Mouse (Mus musculus): ENCODE measurements around the gene Zfp174. TPM values are rescaled to one million over a fixed set of nuclear protein-coding genes. Genes with fewer than 3 reads are reported as not detected.

Gene Zfp174
- polyA plus RNA-seq, 1 experiment from 2014 or later, result 1.3 TPM

GRCm38 (mm10) chr16:3855776-3856175 is 8.7 kb downstream of the Zfp174 start:
- Histone ChIP-seq H3K9ac (replicated peaks; ENCODE audit: low read length) (no peak overlapping the region), H3K27ac (replicated peaks; ENCODE audit: low read depth, low read length) (no peak overlapping the region), H3K4me2 (ENCODE audit: low read depth, low read length) (no peak overlapping the region), H3K4me3 (ENCODE audit: low read depth, low read length) (no peak overlapping the region), H3K27me3 (ENCODE audit: control insufficient read depth, insufficient read depth, low read length) (no peaks in the 10 kb centered on the region), H3K36me3 (replicated peaks; ENCODE audit: control insufficient read depth, insufficient read depth, low read depth, low read length) (no peaks in the 10 kb centered on the region), H3K4me1 (ENCODE audit: control insufficient read depth, insufficient read depth, low read length) (no peaks in the 10 kb centered on the region), H3K9me3 (replicated peaks; ENCODE audit: control insufficient read depth, low read length) (no peaks in the 10 kb centered on the region)
- 83% methylated on average over 1 of the region's 1 CpGs for WGBS
- DNase-seq (ENCODE audit: low spot score) (no peak), ATAC-seq (replicated peaks; ENCODE audit: insufficient number of reproducible peaks, low FRiP score, low TSS enrichment, low read depth) (no peak)

GRCm38 (mm10) chr16:3859254-3859653 is 12.2 kb downstream of the Zfp174 start:
- Histone ChIP-seq H3K4me3 (ENCODE audit: low read depth, low read length) (no peak overlapping the region), H3K4me1 (ENCODE audit: control insufficient read depth, insufficient read depth, low read length) (no peaks in the 10 kb centered on the region), H3K27ac (replicated peaks; ENCODE audit: low read depth, low read length) (no peak overlapping the region), H3K27me3 (ENCODE audit: control insufficient read depth, insufficient read depth, low read length) (no peaks in the 10 kb centered on the region), H3K4me2 (ENCODE audit: low read depth, low read length) (no peak overlapping the region), H3K9ac (replicated peaks; ENCODE audit: low read length) (no peak overlapping the region), H3K9me3 (replicated peaks; ENCODE audit: control insufficient read depth, low read length) (no peaks in the 10 kb centered on the region), H3K36me3 (replicated peaks; ENCODE audit: control insufficient read depth, insufficient read depth, low read depth, low read length) (no peaks in the 10 kb centered on the region)
- no peak for DNase-seq (ENCODE audit: low spot score)
- ATAC-seq (replicated peaks; ENCODE audit: insufficient number of reproducible peaks, low FRiP score, low TSS enrichment, low read depth), result no peak
- 89% methylated on average over 4 of the region's 4 CpGs for WGBS

- Histone ChIP-seq H3K27me3 (ENCODE audit: control insufficient read depth, insufficient read depth, low read length) (no peaks in the 10 kb centered on the region), H3K4me2 (ENCODE audit: low read depth, low read length) (peak overlapping the region; percentile 77), H3K4me1 (ENCODE audit: control insufficient read depth, insufficient read depth, low read length) (no peaks in the 10 kb centered on the region), H3K9ac (replicated peaks; ENCODE audit: low read length) (peak overlapping the region; percentile 61), H3K4me3 (ENCODE audit: low read depth, low read length) (peak overlapping the region; percentile 53), H3K36me3 (replicated peaks; ENCODE audit: control insufficient read depth, insufficient read depth, low read depth, low read length) (no peaks in the 10 kb centered on the region), H3K9me3 (replicated peaks; ENCODE audit: control insufficient read depth, low read length) (no peaks in the 10 kb centered on the region), H3K27ac (replicated peaks; ENCODE audit: low read depth, low read length) (no peak overlapping the region)
- 3% methylated on average over 16 of the region's 16 CpGs for WGBS
- no peak for DNase-seq (ENCODE audit: low spot score)
- ATAC-seq (replicated peaks; ENCODE audit: insufficient number of reproducible peaks, low FRiP score, low TSS enrichment, low read depth), result peak; percentile 17; the same call in 1 of the 2 replicates
Observed at GRCm38 (mm10) chr16:3871815-3872214, 24.7 kb downstream of the Zfp174 start.

- Histone ChIP-seq H3K4me3 (ENCODE audit: low read depth, low read length) (peak within 1 kb of the TSS; percentile 53), H3K4me1 (ENCODE audit: control insufficient read depth, insufficient read depth, low read length) (no peaks in the 10 kb centered on the region), H3K27me3 (ENCODE audit: control insufficient read depth, insufficient read depth, low read length) (no peaks in the 10 kb centered on the region), H3K27ac (replicated peaks; ENCODE audit: low read depth, low read length) (no peak within 1 kb of the TSS), H3K9ac (replicated peaks; ENCODE audit: low read length) (peak within 1 kb of the TSS; percentile 73), H3K36me3 (replicated peaks; ENCODE audit: control insufficient read depth, insufficient read depth, low read depth, low read length) (no peaks in the 10 kb centered on the region), H3K4me2 (ENCODE audit: low read depth, low read length) (peak within 1 kb of the TSS; percentile 77), H3K9me3 (replicated peaks; ENCODE audit: control insufficient read depth, low read length) (no peaks in the 10 kb centered on the region)
- peak; percentile 98 for ATAC-seq (replicated peaks; ENCODE audit: insufficient number of reproducible peaks, low FRiP score, low TSS enrichment, low read depth)
- WGBS, result 4% methylated on average over 47 of the region's 47 CpGs
- DNase-seq (ENCODE audit: low spot score), result peak; percentile 93
Observed at GRCm38 (mm10) chr16:3872216-3873047, 25.4 kb downstream of the Zfp174 start, which contains the start of gene Naa60. Gene Naa60 (plus strand): TSS chr16:3872375.

- Histone ChIP-seq H3K4me2 (ENCODE audit: low read depth, low read length) (no peak overlapping the region), H3K9ac (replicated peaks; ENCODE audit: low read length) (no peak overlapping the region), H3K27me3 (ENCODE audit: control insufficient read depth, insufficient read depth, low read length) (no peaks in the 10 kb centered on the region), H3K4me3 (ENCODE audit: low read depth, low read length) (no peak overlapping the region), H3K27ac (replicated peaks; ENCODE audit: low read depth, low read length) (no peak overlapping the region), H3K4me1 (ENCODE audit: control insufficient read depth, insufficient read depth, low read length) (no peaks in the 10 kb centered on the region), H3K36me3 (replicated peaks; ENCODE audit: control insufficient read depth, insufficient read depth, low read depth, low read length) (no peaks in the 10 kb centered on the region), H3K9me3 (replicated peaks; ENCODE audit: control insufficient read depth, low read length) (no peaks in the 10 kb centered on the region)
- 92% methylated on average over 4 of the region's 4 CpGs for WGBS
- ATAC-seq (replicated peaks; ENCODE audit: insufficient number of reproducible peaks, low FRiP score, low TSS enrichment, low read depth) (no peak), DNase-seq (ENCODE audit: low spot score) (no peak)
Observed at GRCm38 (mm10) chr16:3876346-3876745, 29.3 kb downstream of the Zfp174 start.

GRCm38 (mm10) chr16:3884201-3885064 is 37.4 kb downstream of the Zfp174 start, which contains the start of the genes Zfp597 and Gm20695:
Gene Zfp597 (minus strand): TSS chr16:3884561.
Gene Gm20695 (plus strand): TSS chr16:3884648.
- ATAC-seq (replicated peaks; ENCODE audit: insufficient number of reproducible peaks, low FRiP score, low TSS enrichment, low read depth) (peak; percentile 98), DNase-seq (ENCODE audit: low spot score) (peak; percentile 95)
- Histone ChIP-seq H3K4me1 (ENCODE audit: control insufficient read depth, insufficient read depth, low read length) (no peaks in the 10 kb centered on the region; the same call in 1 of the 2 replicates), H3K9ac (replicated peaks; ENCODE audit: low read length) (peak within 1 kb of the TSS; percentile 84), H3K4me3 (ENCODE audit: low read depth, low read length) (peak within 1 kb of the TSS; percentile 89), H3K27ac (replicated peaks; ENCODE audit: low read depth, low read length) (peak within 1 kb of the TSS; percentile 76), H3K4me2 (ENCODE audit: low read depth, low read length) (peak within 1 kb of the TSS; percentile 53), H3K36me3 (replicated peaks; ENCODE audit: control insufficient read depth, insufficient read depth, low read depth, low read length) (no peaks in the 10 kb centered on the region), H3K27me3 (ENCODE audit: control insufficient read depth, insufficient read depth, low read length) (no peaks in the 10 kb centered on the region), H3K9me3 (replicated peaks; ENCODE audit: control insufficient read depth, low read length) (no peaks in the 10 kb centered on the region)
- under 1% methylated on average over 84 of the region's 88 CpGs for WGBS

- Histone ChIP-seq H3K27ac (replicated peaks; ENCODE audit: low read depth, low read length) (no peak overlapping the region), H3K27me3 (ENCODE audit: control insufficient read depth, insufficient read depth, low read length) (no peaks in the 10 kb centered on the region), H3K9me3 (replicated peaks; ENCODE audit: control insufficient read depth, low read length) (no peaks in the 10 kb centered on the region), H3K36me3 (replicated peaks; ENCODE audit: control insufficient read depth, insufficient read depth, low read depth, low read length) (no peaks in the 10 kb centered on the region), H3K4me2 (ENCODE audit: low read depth, low read length) (peak overlapping the region; percentile 53), H3K9ac (replicated peaks; ENCODE audit: low read length) (peak overlapping the region; percentile 84), H3K4me1 (ENCODE audit: control insufficient read depth, insufficient read depth, low read length) (no peaks in the 10 kb centered on the region; the same call in 1 of the 2 replicates), H3K4me3 (ENCODE audit: low read depth, low read length) (peak overlapping the region; percentile 89)
- ATAC-seq (replicated peaks; ENCODE audit: insufficient number of reproducible peaks, low FRiP score, low TSS enrichment, low read depth) (peak; percentile 7; the same call in 1 of the 2 replicates), DNase-seq (ENCODE audit: low spot score) (peak; percentile 3)
- WGBS, result 5% methylated on average over 10 of the region's 10 CpGs
Observed at GRCm38 (mm10) chr16:3885065-3885670, 38.1 kb downstream of the Zfp174 start.
